Mouse (Mus musculus) erythroblast, embryonic 14.5 days (primary cell): ENCODE results near the gene Plpp3. TPM values are rescaled to one million over a fixed set of nuclear protein-coding genes. Genes with fewer than 3 reads are reported as not detected.

Experiments used
- H3K27me3 ChIP-seq: 2 replicates; pipeline ENCODE4 v1.6.1; 2012; ENCODE audit warnings: inconsistent platforms; ENCODE audit not compliant: control insufficient read depth
- H3K36me3 ChIP-seq: 2 replicates; pipeline ENCODE4 v1.6.1; 2012; ENCODE audit warnings: mild to moderate bottlenecking, inconsistent platforms; ENCODE audit not compliant: control insufficient read depth
- H3K4me1 ChIP-seq: 2 replicates; pipeline ENCODE4 v1.6.1; 2012; ENCODE audit warnings: inconsistent platforms; ENCODE audit not compliant: control insufficient read depth
- H3K4me3 ChIP-seq: replicated peaks from 2 replicates; pipeline ENCODE3; 2012; ENCODE audit warnings: moderate library complexity, mild to moderate bottlenecking, inconsistent platforms
- H3K9me3 ChIP-seq: 2 replicates; pipeline ENCODE4 v1.6.1; 2012; ENCODE audit warnings: low read length, inconsistent platforms, mixed read lengths; ENCODE audit not compliant: control insufficient read depth
- GATA1 ChIP-seq: IDR thresholded peaks from 2 replicates; pipeline ENCODE4 v1.6.1; 2012; ENCODE audit warnings: low read length, inconsistent platforms, mixed read lengths
- TAL1 ChIP-seq: IDR thresholded peaks from 3 replicates; pipeline ENCODE4 v1.6.1; 2012; ENCODE audit warnings: low read length, inconsistent platforms, mixed read lengths
- polyA plus RNA-seq: library from polyadenylated mRNA; stranded (reverse); fragments of >175 nt; gene quantifications from 2 replicates; pipeline ENCODE4 v1.2.3, GENCODE M21; 2012

The Plpp3 gene
- polyA plus RNA-seq, 1 experiment = 0.03 TPM

DNA sequence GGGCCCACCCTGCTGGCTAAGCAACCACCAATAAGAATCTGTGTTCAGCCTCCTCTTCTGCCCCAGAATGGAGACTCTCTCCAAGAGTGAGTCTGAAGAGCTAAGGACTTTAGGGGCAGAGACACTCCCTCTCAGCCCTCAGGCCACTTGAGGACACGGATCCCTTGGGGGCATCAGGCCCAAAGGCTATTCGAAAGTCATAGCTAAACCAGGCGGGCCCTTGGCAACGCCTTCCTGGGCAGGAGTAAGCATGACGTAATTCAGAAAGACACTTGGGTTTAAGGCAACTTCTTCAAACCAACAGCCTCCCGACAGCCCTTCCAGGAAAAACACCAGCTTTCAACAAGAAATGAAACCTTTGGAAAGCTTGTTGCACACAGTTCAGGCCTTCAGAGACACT is 114.0 kb downstream of the Plpp3 start:
- Histone ChIP-seq H3K9me3 (peaks cover 2% of the 10 kb centered on the region; the same call in 1 of the 2 replicates), H3K36me3 (no peaks in the 10 kb centered on the region), H3K4me3 (no peak overlapping the region), H3K27me3 (no peaks in the 10 kb centered on the region), H3K4me1 (no peaks in the 10 kb centered on the region)
- TF ChIP-seq TAL1 (no peak), GATA1 (no peak)

DNA sequence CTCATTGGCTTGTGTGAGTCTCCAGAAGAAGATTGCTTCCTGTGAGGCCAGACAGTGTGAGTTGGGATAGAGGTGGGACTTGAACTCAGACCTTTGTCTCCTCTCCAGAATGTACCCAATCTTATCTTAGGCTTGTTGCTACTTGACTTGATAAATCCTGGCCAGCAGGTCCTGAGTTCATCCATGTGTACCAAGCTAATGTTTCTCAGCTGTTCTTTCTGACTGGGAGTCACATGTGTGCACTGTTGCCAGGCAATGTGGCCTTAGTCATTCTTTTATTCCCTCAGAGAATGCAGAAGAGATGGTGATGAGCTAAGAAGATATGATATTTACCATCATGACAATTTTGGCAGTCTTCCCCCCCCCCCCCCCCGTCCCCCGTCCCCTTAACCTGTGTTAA is 115.9 kb downstream of the Plpp3 start:
- Histone ChIP-seq H3K36me3 (no peaks in the 10 kb centered on the region), H3K27me3 (no peaks in the 10 kb centered on the region), H3K4me3 (no peak overlapping the region), H3K4me1 (no peaks in the 10 kb centered on the region), H3K9me3 (peaks cover 2% of the 10 kb centered on the region; the same call in 1 of the 2 replicates)
- TF ChIP-seq TAL1 (no peak), GATA1 (no peak)

DNA sequence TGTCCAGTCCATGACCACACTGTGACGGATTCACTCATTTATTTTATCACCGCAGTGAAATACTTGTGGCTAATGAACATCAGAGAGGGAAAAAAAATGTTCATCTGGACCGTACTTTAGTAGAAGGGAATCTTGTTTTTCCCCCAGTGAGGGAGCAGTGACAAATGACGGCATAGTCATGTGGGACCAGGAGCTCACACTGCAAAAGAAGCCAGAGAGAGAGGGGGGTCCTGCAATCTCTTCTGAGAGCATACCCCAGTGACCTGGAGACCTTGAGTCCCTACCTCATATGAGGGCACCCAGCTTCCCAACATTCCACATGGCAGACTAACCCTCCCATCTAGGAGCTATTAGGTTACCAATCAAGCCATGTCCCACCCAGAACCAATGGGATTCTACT is 116.3 kb downstream of the Plpp3 start:
- H3K4me3 ChIP-seq = no peak overlapping the region
- H3K27me3 ChIP-seq = no peaks in the 10 kb centered on the region
- H3K36me3 ChIP-seq = no peaks in the 10 kb centered on the region
- no peaks in the 10 kb centered on the region for H3K4me1 ChIP-seq
- peaks cover 2% of the 10 kb centered on the region; the same call in 1 of the 2 replicates for H3K9me3 ChIP-seq
- TF ChIP-seq TAL1 (no peak), GATA1 (no peak)

DNA sequence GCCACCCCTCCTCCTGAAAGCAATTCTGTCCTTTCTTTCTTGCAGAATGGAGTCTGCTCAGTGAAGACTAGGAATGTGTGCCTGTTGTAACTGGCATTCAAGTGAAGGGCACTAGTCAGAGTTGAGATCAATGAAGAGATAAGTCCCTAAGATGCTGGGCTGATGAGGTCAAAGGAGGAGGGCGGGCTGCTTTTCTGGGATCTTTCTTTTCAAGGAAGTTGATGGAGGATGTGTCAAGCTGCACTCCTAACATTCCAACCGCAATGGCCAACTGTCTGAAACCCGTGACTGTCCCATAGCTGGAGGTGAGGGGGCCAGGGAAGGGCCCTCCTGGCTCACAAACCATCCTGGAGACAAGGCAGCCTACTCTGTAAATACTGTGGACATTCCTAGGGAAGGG is 118.5 kb downstream of the Plpp3 start:
- no peak overlapping the region for H3K4me3 ChIP-seq
- no peak for TF ChIP-seq TAL1
- no peak for TF ChIP-seq GATA1
- H3K27me3 ChIP-seq = no peaks in the 10 kb centered on the region
- peaks cover 2% of the 10 kb centered on the region; the same call in 1 of the 2 replicates for H3K9me3 ChIP-seq
- no peaks in the 10 kb centered on the region for H3K36me3 ChIP-seq
- no peaks in the 10 kb centered on the region for H3K4me1 ChIP-seq

DNA sequence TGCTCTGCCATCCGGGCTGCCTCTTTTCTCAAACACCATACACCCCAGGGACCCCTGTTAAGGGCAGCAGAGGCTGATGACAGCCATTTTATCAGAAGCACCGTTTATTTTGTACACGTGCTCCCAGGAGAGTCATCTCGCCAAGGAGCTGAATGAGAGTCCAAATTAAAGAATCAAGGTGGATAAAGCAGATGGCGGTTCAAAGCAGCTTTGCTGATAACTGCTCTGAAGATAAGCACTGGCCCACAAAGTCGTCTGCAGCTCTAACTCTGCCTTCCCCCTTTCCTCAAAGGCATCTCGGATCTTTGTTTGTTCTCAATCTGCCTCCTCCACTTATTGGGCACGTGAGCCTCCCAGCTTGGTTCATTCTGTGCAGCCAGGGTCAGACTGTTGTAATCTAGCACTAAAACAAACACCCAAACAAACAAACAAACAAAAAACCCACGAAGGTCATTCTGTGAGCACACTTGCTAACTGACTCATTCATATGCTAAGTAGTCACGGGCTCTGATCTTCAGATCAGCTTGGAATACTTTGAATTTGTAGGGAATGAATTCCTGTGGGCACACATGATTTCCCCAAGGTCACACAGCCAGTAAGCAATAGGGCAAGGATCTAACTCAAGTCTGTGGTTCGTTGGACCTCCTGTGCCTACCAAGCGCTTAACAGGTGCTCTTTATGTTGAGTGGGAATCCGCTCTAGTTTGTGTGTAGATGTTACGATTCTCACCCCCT is 119.1 kb downstream of the Plpp3 start:
- no peak for TF ChIP-seq GATA1
- TF ChIP-seq TAL1 = no peak
- Histone ChIP-seq H3K36me3 (no peaks in the 10 kb centered on the region), H3K4me1 (no peaks in the 10 kb centered on the region), H3K9me3 (no peaks in the 10 kb centered on the region; the same call in 1 of the 2 replicates), H3K4me3 (no peak overlapping the region), H3K27me3 (no peaks in the 10 kb centered on the region)

DNA sequence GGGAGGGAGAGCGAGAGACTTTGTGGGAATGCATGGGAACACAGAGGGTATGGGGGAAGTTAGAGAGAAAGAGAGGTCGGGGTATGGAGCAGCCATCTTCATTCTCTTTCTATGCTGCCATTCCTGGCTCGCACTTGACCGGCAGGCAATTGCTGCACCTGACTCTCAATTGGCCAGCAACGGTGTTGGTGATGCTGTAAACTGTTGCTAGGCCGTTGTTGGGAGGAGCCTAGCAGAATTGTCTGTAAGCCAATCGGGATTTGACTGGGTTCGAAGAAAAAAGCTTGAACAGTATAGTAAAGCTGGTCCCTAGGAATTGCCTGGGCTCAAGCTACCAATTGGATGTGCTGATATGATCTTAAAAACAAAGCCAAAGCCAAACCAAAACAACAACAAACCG is 121.0 kb downstream of the Plpp3 start:
- no peaks in the 10 kb centered on the region for H3K4me1 ChIP-seq
- TF ChIP-seq TAL1 (no peak), GATA1 (no peak)

DNA sequence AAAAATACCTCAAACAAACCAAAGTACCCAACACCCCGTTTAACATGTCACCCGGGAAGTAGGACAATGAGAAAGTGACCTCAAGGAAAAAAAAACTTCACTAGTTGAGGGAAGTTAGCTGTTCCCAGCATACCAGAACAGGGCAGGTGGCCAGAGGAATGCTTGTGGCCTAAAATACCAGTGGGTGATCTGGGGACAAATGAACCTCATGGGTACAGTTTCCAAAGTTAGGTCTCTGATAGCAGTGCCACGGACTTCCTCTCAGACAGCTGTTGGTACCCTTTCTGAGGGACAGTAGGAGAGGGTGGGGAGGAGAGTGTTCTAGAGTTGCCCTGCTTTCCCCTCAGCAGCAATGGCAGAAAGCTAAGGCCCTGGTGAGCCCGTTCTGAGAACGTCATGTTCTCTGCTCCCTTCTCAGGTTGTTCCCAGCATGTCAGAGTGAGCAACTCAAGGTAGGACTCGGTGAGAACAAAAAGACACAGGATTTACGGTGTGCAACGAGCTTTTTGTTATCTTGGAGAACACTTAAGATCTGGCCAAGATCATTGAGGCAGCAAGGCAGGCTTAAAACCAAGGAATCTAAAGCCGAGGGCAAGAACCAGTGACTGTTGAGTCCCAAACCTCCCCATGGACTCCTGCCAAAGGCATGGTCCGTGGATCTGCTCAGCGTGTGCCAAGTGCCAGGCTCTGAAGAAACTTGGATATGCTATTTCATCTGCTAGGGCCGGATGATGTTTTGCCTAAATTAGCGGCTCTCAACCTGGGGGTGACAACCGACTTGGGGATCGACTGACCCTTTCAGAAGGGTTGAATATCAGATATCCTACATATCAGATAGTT is 121.6 kb downstream of the Plpp3 start:
- TF ChIP-seq TAL1 = no peak
- no peak for TF ChIP-seq GATA1
- Histone ChIP-seq H3K27me3 (no peaks in the 10 kb centered on the region), H3K9me3 (no peaks in the 10 kb centered on the region), H3K36me3 (no peaks in the 10 kb centered on the region), H3K4me3 (no peak overlapping the region), H3K4me1 (no peaks in the 10 kb centered on the region)

More for the DNA sequence above, 121.0 kb downstream of the Plpp3 start:
- Histone ChIP-seq H3K27me3 (no peaks in the 10 kb centered on the region), H3K4me3 (no peak overlapping the region), H3K36me3 (no peaks in the 10 kb centered on the region), H3K9me3 (no peaks in the 10 kb centered on the region)

DNA sequence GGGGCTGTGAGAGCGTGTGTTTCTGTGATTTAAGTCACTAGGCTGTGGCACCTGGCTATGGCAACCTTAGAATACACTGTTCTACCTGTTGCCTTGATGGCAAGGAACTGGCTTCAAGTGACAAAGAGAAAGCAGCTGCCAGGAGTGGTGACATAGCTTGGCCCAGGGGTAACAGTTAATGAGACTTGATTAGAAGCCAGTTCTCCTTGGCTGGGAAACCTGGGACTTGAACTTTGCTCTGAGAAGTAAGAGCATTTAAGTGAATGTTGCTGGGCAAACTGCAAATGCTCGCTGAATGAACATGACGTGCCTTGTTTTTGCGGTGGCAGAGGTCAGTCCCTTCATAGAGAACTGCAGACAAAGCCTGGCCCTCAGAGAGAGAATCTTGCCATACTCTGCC is 122.7 kb downstream of the Plpp3 start:
- H3K4me3 ChIP-seq = no peak overlapping the region

DNA sequence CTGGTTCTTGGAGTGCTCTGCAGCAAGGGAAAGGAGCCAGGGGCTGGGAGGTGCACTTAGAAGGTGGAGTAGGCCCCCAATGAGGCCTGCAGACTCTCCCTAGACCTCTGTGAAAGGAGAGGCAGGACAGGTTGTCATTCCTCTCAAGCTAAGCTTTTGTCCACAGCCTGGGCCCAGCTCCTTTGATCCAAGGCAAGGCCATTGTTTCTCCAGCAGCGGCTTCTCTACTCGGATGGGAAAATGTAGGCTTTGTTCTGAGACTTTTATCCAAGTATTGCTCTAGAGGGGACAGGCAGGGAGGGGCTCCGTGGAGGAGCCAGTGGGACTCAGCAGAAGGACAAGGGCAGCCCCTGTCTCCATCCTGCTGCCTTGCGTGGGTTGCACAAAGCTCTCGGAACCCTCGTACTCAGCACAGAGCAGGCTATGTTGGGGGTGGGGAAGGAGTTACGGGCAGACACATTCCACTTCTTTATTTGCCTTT is 124.6 kb downstream of the Plpp3 start:
- no peak overlapping the region for H3K4me3 ChIP-seq
- TF ChIP-seq GATA1 (no peak), TAL1 (no peak)
- no peaks in the 10 kb centered on the region for H3K36me3 ChIP-seq
- no peaks in the 10 kb centered on the region for H3K4me1 ChIP-seq
- H3K27me3 ChIP-seq = no peaks in the 10 kb centered on the region
- no peaks in the 10 kb centered on the region for H3K9me3 ChIP-seq

More for the DNA sequence above, 122.7 kb downstream of the Plpp3 start:
- Histone ChIP-seq H3K4me1 (no peaks in the 10 kb centered on the region), H3K36me3 (no peaks in the 10 kb centered on the region), H3K9me3 (no peaks in the 10 kb centered on the region), H3K27me3 (no peaks in the 10 kb centered on the region)
- TF ChIP-seq TAL1 (no peak), GATA1 (no peak)

Other genes starting within 250 kb of the Plpp3 start
- not detected in 2 replicates for gene Fyb2, start 243.9 kb upstream of the Plpp3 start, polyA plus RNA-seq
- gene Prkaa2, start 47.5 kb upstream of the Plpp3 start, polyA plus RNA-seq = not detected in 2 replicates